Mouse (Mus musculus) neutrophil, adult 5-6 weeks (primary cell): ENCODE measurements around the gene Plb1. TPM values are rescaled to one million over a fixed set of nuclear protein-coding genes. Genes with fewer than 3 reads are reported as not detected.

Experiments
- ATAC-seq: fragments of 151-379, 151-347 bp; 2 replicates; pipeline ENCODE4 v1.8.0; 2017; ENCODE audit warnings: mild to moderate bottlenecking, moderate TSS enrichment; ENCODE audit not compliant: insufficient number of reproducible peaks, poor library complexity, low FRiP score, severe bottlenecking; ENCODE audit errors: extremely low read depth
- total RNA-seq: library from RNA; stranded (forward); fragments of 200-1000 nt; gene quantifications from 2 replicates; pipeline ENCODE4 v1.2.3, GENCODE M21; 2017

Plb1 gene
- total RNA-seq, 1 experiment from 2014 or later, result 0.70 TPM

GRCm38 (mm10) chr5:32413569-32413968, 181.1 kb downstream of the Plb1 start:
- no peak for ATAC-seq

DNA sequence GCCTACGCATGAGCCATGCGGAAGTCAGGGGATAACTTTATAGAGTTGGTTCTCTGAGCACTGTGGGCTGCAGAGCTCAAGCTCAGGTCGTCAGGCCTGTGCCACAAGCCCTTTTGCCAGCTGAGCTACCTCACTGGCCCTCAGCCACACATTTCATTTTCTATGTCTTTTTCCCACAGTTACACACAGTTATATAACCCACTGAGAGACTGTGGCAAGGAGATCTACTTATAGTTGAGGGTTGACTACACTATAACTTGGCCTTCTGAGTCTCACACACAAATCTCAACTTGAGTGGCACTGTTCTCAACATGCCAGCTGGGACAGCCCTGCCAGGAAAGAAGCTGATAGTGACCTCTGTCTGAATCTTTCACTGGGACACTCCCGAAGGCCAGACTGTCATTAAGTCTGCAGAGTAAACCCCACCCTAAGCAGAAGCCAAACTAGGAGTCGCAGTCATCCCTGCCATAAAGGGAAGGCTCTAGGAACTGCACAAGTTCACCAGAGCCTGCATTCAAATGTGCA, 182.0 kb downstream of the Plb1 start:
- ATAC-seq, result no peak

DNA sequence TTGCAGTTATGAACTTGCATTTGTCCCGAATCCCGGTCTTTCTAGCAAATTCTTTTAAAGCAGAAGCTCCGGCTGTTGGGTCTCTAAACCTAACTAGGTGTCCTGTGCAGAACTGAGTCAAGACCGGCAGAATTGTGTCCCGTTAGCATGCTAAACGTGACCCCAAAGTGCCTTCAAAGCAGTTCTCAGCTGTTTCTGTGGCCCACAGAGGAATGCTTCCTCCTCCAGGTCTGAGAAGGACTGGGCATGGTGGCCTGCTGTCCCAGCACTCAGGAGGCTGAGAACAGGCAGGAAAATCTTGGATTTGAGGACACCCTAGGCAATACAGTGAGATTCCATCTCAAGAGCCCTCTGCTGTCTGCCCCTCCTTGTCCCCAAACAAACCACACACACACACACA, 183.0 kb downstream of the Plb1 start:
- no peak for ATAC-seq

Other genes starting within 250 kb of the Plb1 start
- 133 and 140 TPM in 2 replicates for gene Fosl2, start 96.9 kb upstream of the Plb1 start, total RNA-seq
- 241 and 271 TPM in 2 replicates for gene Ppp1cb, start 226.1 kb downstream of the Plb1 start, total RNA-seq